Comparison of ENCODE assay signal across 12 mouse cellular contexts in the genomic region with DNA sequence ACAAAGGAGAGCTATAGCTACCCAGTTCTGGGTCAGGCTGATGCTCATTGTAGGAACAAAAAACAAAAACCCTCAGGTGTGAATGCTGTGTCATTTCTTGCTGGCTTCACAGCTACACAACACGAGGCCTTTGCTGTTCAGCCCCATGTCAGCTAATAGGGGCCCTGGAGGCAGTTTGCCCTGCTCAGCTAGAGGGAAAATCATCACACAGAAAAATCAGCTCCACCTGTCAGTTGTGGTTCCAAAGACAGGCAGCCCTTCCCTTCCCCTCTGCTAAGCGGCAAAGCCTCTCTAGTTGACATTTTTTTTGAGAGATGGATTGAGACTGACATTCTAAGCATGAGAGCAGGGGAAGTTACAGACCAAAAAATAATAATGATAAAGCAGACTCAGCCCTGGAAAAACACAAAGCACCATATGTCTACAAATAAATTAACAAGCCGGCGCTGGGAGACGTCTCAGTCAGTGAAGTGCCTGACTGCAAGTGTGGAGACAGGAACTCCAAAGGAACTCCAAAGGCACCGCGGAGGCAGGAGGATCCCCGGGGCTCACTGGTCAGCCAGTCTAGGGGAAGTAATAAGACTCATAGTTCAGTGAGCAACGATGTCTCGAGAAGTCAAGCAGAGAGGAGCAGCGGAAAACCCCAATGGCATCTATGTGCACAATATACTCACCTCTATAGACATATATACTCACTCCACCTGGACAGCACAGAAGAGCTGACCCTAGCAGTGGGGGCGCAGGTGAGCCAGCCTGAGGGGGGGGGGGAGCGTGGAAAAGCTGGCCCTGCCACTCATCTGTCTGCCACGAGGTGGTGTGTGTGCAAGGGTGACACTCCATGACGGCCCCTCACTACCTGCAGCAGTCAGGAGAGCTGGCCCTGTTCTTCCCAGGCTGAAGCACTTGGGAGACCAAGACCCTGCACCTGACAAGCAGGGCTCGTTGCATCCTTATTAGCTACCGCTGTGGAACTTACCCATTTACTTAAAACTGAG.
DNase-seq lines count a peak whose midpoint lies in the region; ATAC-seq and TF ChIP-seq lines count a peak whose summit lies in the region.
"Had no signal": no experiment of that assay in that cellular context is flagged by ENCODE, and none has a peak within 500 bp of the region (broad histone marks: within the 10 kb centered on the region; RNA-seq: fewer than 3 reads in every experiment).

No protein-coding gene starts in this region.

- no peak overlapping the region for H3K27ac ChIP-seq in gastrocnemius, adult 2 months
- H3K27ac ChIP-seq: left cerebral cortex, adult 2 months; liver, embryonic 12.5 days had no signal

- ATAC-seq in megakaryocyte, adult 5-6 weeks (ENCODE audit: poor library complexity, severe bottlenecking) = peak; percentile 31; the same call in 1 of the 2 replicates
- ATAC-seq: liver, embryonic 12.5 days had no signal

- intact Hi-C loops in gastrocnemius, adult 2 months (cut with DNase I) = no loop called here

- H3K4me3 ChIP-seq in gastrocnemius, adult 2 months = no peak overlapping the region
- H3K4me3 ChIP-seq: left cerebral cortex, adult 2 months; liver, embryonic 12.5 days had no signal

- DNase-seq in gastrocnemius, adult 2 months = no peak
- no peak for DNase-seq in gastrocnemius, postnatal 10 days
- peak; percentile 40 to 48 for DNase-seq in spleen, postnatal 36 days (ENCODE audit: low spot score in 2 of 2)
- no peak for DNase-seq in spleen, postnatal 14 days (ENCODE audit: low spot score in 2 of 2)
- no peak for DNase-seq in right cerebral cortex, postnatal 25 days
- no peak for DNase-seq in frontal cortex, postnatal 36 days (ENCODE audit: low spot score in 2 of 2)
- DNase-seq in adrenal gland, postnatal 4 days (ENCODE audit: low spot score in 2 of 2) = no peak
- DNase-seq: heart, postnatal 10 days; kidney, postnatal 14 days had no signal

- TF ChIP-seq CTCF in gastrocnemius, adult 2 months (IDR thresholded peaks at IDR 0.05) = peak; percentile 8; the same call in 1 of the 2 replicates

Comparison
In these comparisons a context has a peak if more than half of its experiments do, and no peak if none do; other contexts are left out.
1. DNase-seq: peak in spleen, postnatal 36 days (2 of 2); none in gastrocnemius, adult 2 months (single experiment), gastrocnemius, postnatal 10 days (single experiment), spleen, postnatal 14 days (0 of 2), right cerebral cortex, postnatal 25 days (single experiment), frontal cortex, postnatal 36 days (0 of 2) and adrenal gland, postnatal 4 days (0 of 2).